In the genomic region with DNA sequence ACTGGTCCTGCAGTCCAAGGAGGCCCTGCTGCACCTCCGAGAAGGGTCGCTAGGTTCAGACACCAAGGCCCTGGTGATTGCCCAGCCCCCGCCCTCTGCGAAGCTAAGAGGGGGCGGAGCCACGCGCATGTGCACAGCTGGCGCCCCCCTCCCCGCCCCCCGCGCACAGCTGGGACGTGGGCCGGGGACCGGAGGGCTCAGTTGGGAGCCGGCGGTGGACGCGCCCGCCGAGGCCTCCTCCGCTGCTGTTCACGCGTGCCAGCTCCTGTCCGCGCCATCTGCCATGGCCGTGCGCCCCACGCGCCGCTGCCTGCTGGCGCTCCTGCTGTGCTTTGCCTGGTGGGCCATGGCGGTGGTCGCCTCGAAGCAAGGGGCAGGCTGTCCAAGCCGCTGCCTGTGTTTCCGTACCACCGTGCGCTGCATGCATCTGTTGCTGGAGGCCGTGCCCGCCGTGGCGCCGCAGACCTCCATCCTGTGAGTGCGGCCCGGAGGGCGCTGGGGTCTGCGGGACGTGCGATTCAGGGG, we compare ENCODE assay signal across 8 mouse cellular contexts. TPM values are rescaled to one million over a fixed set of nuclear protein-coding genes. Genes with fewer than 3 reads are reported as not detected.
DNase-seq lines count a peak whose midpoint lies in the region; ATAC-seq and TF ChIP-seq lines count a peak whose summit lies in the region.

No protein-coding gene starts in this region.

- no peaks in the 10 kb centered on the region for H3K9me3 ChIP-seq in forebrain, embryonic 16.5 days (ENCODE audit: control insufficient read depth, low read length)
- no peaks in the 10 kb centered on the region for H3K9me3 ChIP-seq in lung, embryonic 15.5 days

- H3K27ac ChIP-seq in forebrain, embryonic 16.5 days (ENCODE audit: low read length) = peak overlapping the region; percentile 92
- peak overlapping the region; percentile 95 for H3K27ac ChIP-seq in layer of hippocampus, adult 2 months
- peak overlapping the region; percentile 91 for H3K27ac ChIP-seq in lung, embryonic 15.5 days

- DNase-seq in 3134 (ENCODE audit: extremely low read depth, insufficient read length, low spot score) = peak; percentile 74
- peak; percentile 48 to 51 for DNase-seq in adrenal gland, adult 18-20 months (ENCODE audit: low spot score in 2 of 2)
- DNase-seq in heart, postnatal 25 days (ENCODE audit: low spot score) = peak; percentile 58
- DNase-seq in layer of hippocampus, adult 2 months (ENCODE audit: low spot score in 2 of 2) = peak; percentile 48 to 60
- DNase-seq in retina, postnatal 1 day = peak; percentile 85
- no peak for DNase-seq in spleen, postnatal 14 days (ENCODE audit: low spot score in 2 of 2)

- TF ChIP-seq CTCF in layer of hippocampus, adult 2 months (conservative IDR thresholded peaks at IDR 0.05) = no peak

- peak; percentile 80 for ATAC-seq in forebrain, embryonic 16.5 days
- peak; percentile 89 for ATAC-seq in lung, embryonic 15.5 days (ENCODE audit: borderline replicate concordance, extremely low read depth, low FRiP score, low TSS enrichment)

- peaks cover 33% of the 10 kb centered on the region for H3K4me1 ChIP-seq in forebrain, embryonic 16.5 days (replicated peaks; ENCODE audit: control insufficient read depth, insufficient read depth, low read length)
- H3K4me1 ChIP-seq in lung, embryonic 15.5 days = peaks cover 24% of the 10 kb centered on the region

- intact Hi-C loops in heart, postnatal 25 days (cut with DNase I) = loop anchor here (2.0 to 5.0 kb wide), 2 partner anchors 15 to 84 kb away; no protein-coding TSS in a partner anchor

- peak overlapping the region; percentile 98 for H3K9ac ChIP-seq in forebrain, embryonic 16.5 days (replicated peaks; ENCODE audit: low read depth, low read length)
- peak overlapping the region; percentile 88 for H3K9ac ChIP-seq in lung, embryonic 15.5 days

- H3K27me3 ChIP-seq in forebrain, embryonic 16.5 days (replicated peaks; ENCODE audit: control insufficient read depth, insufficient read depth, low read length) = no peaks in the 10 kb centered on the region
- peaks cover 6% of the 10 kb centered on the region; the same call in 1 of the 2 replicates for H3K27me3 ChIP-seq in lung, embryonic 15.5 days

- H3K36me3 ChIP-seq in forebrain, embryonic 16.5 days (ENCODE audit: control insufficient read depth, insufficient read depth) = no peaks in the 10 kb centered on the region
- no peaks in the 10 kb centered on the region for H3K36me3 ChIP-seq in lung, embryonic 15.5 days

- WGBS in forebrain, embryonic 16.5 days = under 1% methylated on average over 35 of the region's 49 CpGs
- under 1% methylated on average over 48 of the region's 49 CpGs for WGBS in lung, embryonic 15.5 days

- H3K4me3 ChIP-seq in forebrain, embryonic 16.5 days (replicated peaks; ENCODE audit: low read length) = peak overlapping the region; percentile 82
- H3K4me3 ChIP-seq in layer of hippocampus, adult 2 months = peak overlapping the region; percentile 84
- H3K4me3 ChIP-seq in lung, embryonic 15.5 days = peak overlapping the region; percentile 76

- peak overlapping the region; percentile 83 for H3K4me2 ChIP-seq in forebrain, embryonic 16.5 days (ENCODE audit: low read length)
- peak overlapping the region; percentile 65 for H3K4me2 ChIP-seq in lung, embryonic 15.5 days

RNA-seq across cellular contexts. Expression of a gene that starts 0.5 kb away (rescaled TPM):
- total RNA-seq in adrenal gland, adult 18-20 months (2021) = 10 to 100 TPM; 32.5 to 47.3 TPM
- 51.1 and 53.3 TPM in 2 replicates for polyA plus RNA-seq in forebrain, embryonic 16.5 days (2015; fragmentation: Nextera tagmentation; extraction: Ambion mirVana)
- total RNA-seq in heart, postnatal 25 days (2021) = 10 to 100 TPM; 62.2 to 65.1 TPM
- 10 to 100 TPM; 77.9 to 78.1 TPM for total RNA-seq in layer of hippocampus, adult 2 months (2021)
- 92.0 and 95.3 TPM in 2 replicates for polyA plus RNA-seq in lung, embryonic 15.5 days (2015; fragmentation: Nextera tagmentation; extraction: Ambion mirVana)

Comparison
In these comparisons a context has a peak if more than half of its experiments do, and no peak if none do; other contexts are left out.
1. DNase-seq: peak in 3134 (single experiment), adrenal gland, adult 18-20 months (2 of 2), heart, postnatal 25 days (single experiment), layer of hippocampus, adult 2 months (2 of 2) and retina, postnatal 1 day (single experiment); none in spleen, postnatal 14 days (0 of 2).
2. Peak in every context shown above with its lines, with median percentiles within 50 percentile points of each other: H3K27ac ChIP-seq and H3K4me3 ChIP-seq.